Mouse (Mus musculus): ENCODE results near the gene Pecam1.
"Not testable (repeated sequence)": the region's sequence is repeated elsewhere in the genome, so short reads cannot be mapped to it uniquely, and the experiment has no call there.

Gene Pecam1

GRCm38 (mm10) chr11:106770195-106770974 lies 20.0 kb upstream of the Pecam1 start:
- DNase-seq (ENCODE audit: low spot score in 2 of 2): no peak

GRCm38 (mm10) chr11:106767516-106767915 lies 17.1 kb upstream of the Pecam1 start:
- DNase-seq (ENCODE audit: low spot score in 2 of 2): no peak

- DNase-seq (ENCODE audit: low spot score in 2 of 2): no peak
Observed at GRCm38 (mm10) chr11:106766611-106767162, 16.3 kb upstream of the Pecam1 start.

GRCm38 (mm10) chr11:106762800-106763185 lies 12.4 kb upstream of the Pecam1 start:
- no peak for DNase-seq (ENCODE audit: low spot score in 2 of 2)

- DNase-seq (ENCODE audit: low spot score in 2 of 2): peak; percentile 57 to 75
Observed at GRCm38 (mm10) chr11:106762139-106762799, 11.8 kb upstream of the Pecam1 start.

- DNase-seq (ENCODE audit: low spot score in 2 of 2): no peak
Observed at GRCm38 (mm10) chr11:106760511-106760910, 10.1 kb upstream of the Pecam1 start.

- DNase-seq (ENCODE audit: low spot score in 2 of 2): no peak
Observed at GRCm38 (mm10) chr11:106759028-106759427, 8.6 kb upstream of the Pecam1 start.

GRCm38 (mm10) chr11:106755583-106755982 lies 5.2 kb upstream of the Pecam1 start:
- DNase-seq (ENCODE audit: low spot score in 2 of 2): no peak

- no peak for DNase-seq (ENCODE audit: low spot score in 2 of 2)
Observed at GRCm38 (mm10) chr11:106753314-106753713, 2.9 kb upstream of the Pecam1 start.

- peak in 1 of 2 experiments; percentile 44 for DNase-seq (ENCODE audit: low spot score in 2 of 2)
Observed at GRCm38 (mm10) chr11:106752103-106752502, 1.7 kb upstream of the Pecam1 start.

GRCm38 (mm10) chr11:106751039-106752018 lies 901 bp upstream of the Pecam1 start, which contains the start of gene Milr1:
TSS of gene Milr1 (plus strand) at chr11:106751226.
- DNase-seq (ENCODE audit: low spot score in 2 of 2): no peak

- DNase-seq (ENCODE audit: low spot score in 2 of 2): not testable (repeated sequence)
Observed at GRCm38 (mm10) chr11:106749557-106750120, 789 bp downstream of the Pecam1 start.

GRCm38 (mm10) chr11:106744949-106745348 lies 5.5 kb downstream of the Pecam1 start:
- DNase-seq (ENCODE audit: low spot score in 2 of 2): no peak

- DNase-seq (ENCODE audit: low spot score in 2 of 2): no peak
Observed at GRCm38 (mm10) chr11:106742388-106742841, 8.0 kb downstream of the Pecam1 start.

- no peak for DNase-seq (ENCODE audit: low spot score in 2 of 2)
Observed at GRCm38 (mm10) chr11:106741826-106742225, 8.6 kb downstream of the Pecam1 start.

- no peak for DNase-seq (ENCODE audit: low spot score in 2 of 2)
Observed at GRCm38 (mm10) chr11:106741232-106741631, 9.2 kb downstream of the Pecam1 start.

GRCm38 (mm10) chr11:106740724-106741123 lies 9.7 kb downstream of the Pecam1 start:
- not testable (repeated sequence) for DNase-seq (ENCODE audit: low spot score in 2 of 2)

- DNase-seq (ENCODE audit: low spot score in 2 of 2): no peak
Observed at GRCm38 (mm10) chr11:106739116-106739515, 11.3 kb downstream of the Pecam1 start.

- DNase-seq (ENCODE audit: low spot score in 2 of 2): peak; percentile 59 to 80
Observed at GRCm38 (mm10) chr11:106737178-106737621, 13.2 kb downstream of the Pecam1 start.

- DNase-seq (ENCODE audit: low spot score in 2 of 2): no peak
Observed at GRCm38 (mm10) chr11:106736614-106737013, 13.8 kb downstream of the Pecam1 start.

- peak in 1 of 2 experiments; percentile 31 for DNase-seq (ENCODE audit: low spot score in 2 of 2)
Observed at GRCm38 (mm10) chr11:106730714-106731113, 19.7 kb downstream of the Pecam1 start.

Data from heart, adult 9 months (tissue).